Mouse (Mus musculus) liver, embryonic 16.5 days (tissue): Measurements from ENCODE around the gene Slc12a5. TPM values are rescaled to one million over a fixed set of nuclear protein-coding genes. Genes with fewer than 3 reads are reported as not detected.

ENCODE experiments used
- ATAC-seq: fragments of 200-750 bp; cut with Nextera tagmentation; 2 replicates; pipeline ENCODE4 v1.8.0; 2017; ENCODE audit warnings: low read depth, mild to moderate bottlenecking, moderate number of reproducible peaks, moderate library complexity
- H3K27ac ChIP-seq: fragments of 300-500 bp; sonication (generic); 2 replicates; pipeline ENCODE4 v1.5.1; 2014; ENCODE audit warnings: mild to moderate bottlenecking, low read length
- H3K27me3 ChIP-seq: fragments of 300-500 bp; sonication (generic); 2 replicates; pipeline ENCODE4 v1.6.1; 2014; ENCODE audit warnings: low read depth, low read length, mixed read lengths; ENCODE audit not compliant: control insufficient read depth, insufficient read depth
- H3K36me3 ChIP-seq: fragments of 300-500 bp; sonication (generic); 2 replicates; pipeline ENCODE4 v1.6.1; 2014; ENCODE audit warnings: mild to moderate bottlenecking; ENCODE audit not compliant: control insufficient read depth, insufficient read depth
- H3K4me1 ChIP-seq: fragments of 300-500 bp; sonication (generic); 2 replicates; pipeline ENCODE4 v1.6.1; 2014; ENCODE audit warnings: low read depth, low read length, mixed read lengths; ENCODE audit not compliant: control insufficient read depth
- H3K4me2 ChIP-seq: fragments of 300-500 bp; sonication (generic); 2 replicates; pipeline ENCODE4 v1.6.1; 2014; ENCODE audit warnings: low read depth, low read length, mixed read lengths
- H3K4me3 ChIP-seq: fragments of 300-500 bp; sonication (generic); 2 replicates; pipeline ENCODE4 v1.5.1; 2014; ENCODE audit warnings: low read depth, mild to moderate bottlenecking, low read length
- H3K9ac ChIP-seq: fragments of 300-500 bp; sonication (generic); 2 replicates; pipeline ENCODE4 v1.6.1; 2014; ENCODE audit warnings: low read depth, low read length
- H3K9me3 ChIP-seq: fragments of 300-500 bp; sonication (generic); replicated peaks from 2 replicates; pipeline ENCODE4 v1.6.1; 2016; ENCODE audit warnings: low read length; ENCODE audit not compliant: control insufficient read depth
- WGBS: fragments of 180-500 bp; shearing (Covaris S2); extraction: QIAGEN DNeasy Blood & Tissue Kit; methylation state at CpG from one replicate; pipeline ENCODE4 v1.1.7; 2014; ENCODE audit not compliant: insufficient replicate concordance; 5-methylcytosine and 5-hydroxymethylcytosine counted together
- polyA plus RNA-seq: library from polyadenylated mRNA; unstranded; fragments of >200 nt; fragmentation: Nextera tagmentation; extraction: Ambion mirVana; gene quantifications from 2 replicates; pipeline ENCODE4 v1.2.1, GENCODE M21; 2015

The Slc12a5 gene
- polyA plus RNA-seq, 1 experiment from 2014 or later, result 0.13 TPM

- Histone ChIP-seq H3K4me3 (no peak overlapping the region), H3K36me3 (peaks cover 31% of the 10 kb centered on the region), H3K9ac (no peak overlapping the region), H3K9me3 (no peaks in the 10 kb centered on the region), H3K4me2 (no peak overlapping the region), H3K27ac (no peak overlapping the region), H3K27me3 (peaks cover 19% of the 10 kb centered on the region), H3K4me1 (no peaks in the 10 kb centered on the region; the same call in 1 of the 2 replicates)
- ATAC-seq, result no peak
- WGBS, result 91% methylated on average over 13 of the region's 13 CpGs
Observed at GRCm38 (mm10) chr2:165001958-165002357, 41.4 kb downstream of the Slc12a5 start.

GRCm38 (mm10) chr2:165003108-165003507 is 42.5 kb downstream of the Slc12a5 start:
- Histone ChIP-seq H3K9ac (no peak overlapping the region), H3K4me1 (no peaks in the 10 kb centered on the region; the same call in 1 of the 2 replicates), H3K4me2 (no peak overlapping the region), H3K27me3 (peaks cover 8% of the 10 kb centered on the region), H3K36me3 (peaks cover 38% of the 10 kb centered on the region), H3K27ac (no peak overlapping the region), H3K9me3 (no peaks in the 10 kb centered on the region), H3K4me3 (no peak overlapping the region)
- ATAC-seq, result no peak
- 89% methylated on average over 3 of the region's 3 CpGs for WGBS

- WGBS, result 79% methylated on average over 10 of the region's 10 CpGs
- no peaks in the 10 kb centered on the region for H3K9me3 ChIP-seq
- H3K9ac ChIP-seq, result no peak overlapping the region
- no peaks in the 10 kb centered on the region for H3K27me3 ChIP-seq
- peaks cover 46% of the 10 kb centered on the region for H3K36me3 ChIP-seq
- no peak for ATAC-seq
- H3K4me2 ChIP-seq, result no peak overlapping the region
- H3K4me3 ChIP-seq, result no peak overlapping the region
- H3K27ac ChIP-seq, result no peak overlapping the region
- no peaks in the 10 kb centered on the region; the same call in 1 of the 2 replicates for H3K4me1 ChIP-seq
Observed at GRCm38 (mm10) chr2:165004237-165004636, 43.6 kb downstream of the Slc12a5 start.

- Histone ChIP-seq H3K27me3 (no peaks in the 10 kb centered on the region), H3K4me2 (no peak overlapping the region), H3K4me1 (no peaks in the 10 kb centered on the region; the same call in none of the 2 replicates), H3K9me3 (no peaks in the 10 kb centered on the region), H3K27ac (peak overlapping the region; percentile 57; the same call in 1 of the 2 replicates), H3K9ac (no peak overlapping the region), H3K4me3 (no peak overlapping the region), H3K36me3 (peaks cover 49% of the 10 kb centered on the region)
- peak; percentile 75 for ATAC-seq
- 71% methylated on average over 4 of the region's 4 CpGs for WGBS
Observed at GRCm38 (mm10) chr2:165006813-165007212, 46.2 kb downstream of the Slc12a5 start.

GRCm38 (mm10) chr2:165007986-165008385 is 47.4 kb downstream of the Slc12a5 start:
- Histone ChIP-seq H3K4me2 (no peak overlapping the region), H3K36me3 (peaks cover 42% of the 10 kb centered on the region), H3K27me3 (no peaks in the 10 kb centered on the region), H3K27ac (no peak overlapping the region), H3K9ac (no peak overlapping the region), H3K4me3 (no peak overlapping the region), H3K4me1 (no peaks in the 10 kb centered on the region; the same call in none of the 2 replicates), H3K9me3 (no peaks in the 10 kb centered on the region)
- 82% methylated on average over 1 of the region's 1 CpGs for WGBS
- no peak for ATAC-seq

GRCm38 (mm10) chr2:165009161-165009560 is 48.6 kb downstream of the Slc12a5 start:
- no peaks in the 10 kb centered on the region for H3K27me3 ChIP-seq
- H3K9ac ChIP-seq, result no peak overlapping the region
- no peak overlapping the region for H3K4me3 ChIP-seq
- WGBS, result 87% methylated on average over 14 of the region's 14 CpGs
- peaks cover 31% of the 10 kb centered on the region for H3K36me3 ChIP-seq
- ATAC-seq, result no peak
- H3K27ac ChIP-seq, result no peak overlapping the region
- H3K9me3 ChIP-seq, result no peaks in the 10 kb centered on the region
- H3K4me2 ChIP-seq, result no peak overlapping the region
- H3K4me1 ChIP-seq, result no peaks in the 10 kb centered on the region; the same call in none of the 2 replicates

GRCm38 (mm10) chr2:165009581-165009980 is 49.0 kb downstream of the Slc12a5 start:
- Histone ChIP-seq H3K9me3 (no peaks in the 10 kb centered on the region), H3K36me3 (peaks cover 31% of the 10 kb centered on the region), H3K27ac (no peak overlapping the region), H3K27me3 (no peaks in the 10 kb centered on the region), H3K4me2 (no peak overlapping the region), H3K9ac (no peak overlapping the region), H3K4me1 (no peaks in the 10 kb centered on the region; the same call in none of the 2 replicates), H3K4me3 (no peak overlapping the region)
- peak; percentile 46; the same call in 1 of the 2 replicates for ATAC-seq
- WGBS, result 70% methylated on average over 2 of the region's 2 CpGs

- Histone ChIP-seq H3K4me3 (no peak overlapping the region), H3K4me1 (no peaks in the 10 kb centered on the region; the same call in none of the 2 replicates), H3K9ac (no peak overlapping the region), H3K36me3 (peaks cover 31% of the 10 kb centered on the region), H3K27ac (no peak overlapping the region), H3K9me3 (no peaks in the 10 kb centered on the region), H3K27me3 (no peaks in the 10 kb centered on the region), H3K4me2 (no peak overlapping the region)
- no peak for ATAC-seq
- 56% methylated on average over 10 of the region's 10 CpGs for WGBS
Observed at GRCm38 (mm10) chr2:165010351-165010750, 49.7 kb downstream of the Slc12a5 start.

GRCm38 (mm10) chr2:165014935-165015334 is 54.3 kb downstream of the Slc12a5 start:
- Histone ChIP-seq H3K9me3 (no peaks in the 10 kb centered on the region), H3K9ac (no peak overlapping the region), H3K36me3 (peaks cover 16% of the 10 kb centered on the region), H3K27ac (no peak overlapping the region), H3K4me2 (no peak overlapping the region), H3K4me3 (no peak overlapping the region), H3K27me3 (no peaks in the 10 kb centered on the region), H3K4me1 (no peaks in the 10 kb centered on the region; the same call in none of the 2 replicates)
- WGBS, result 51% methylated on average over 5 of the region's 5 CpGs
- ATAC-seq, result no peak
